Mouse (Mus musculus) neural tube, embryonic 14.5 days (tissue): ENCODE measurements around the gene Ccdc155. TPM values are rescaled to one million over a fixed set of nuclear protein-coding genes. Genes with fewer than 3 reads are reported as not detected.

Experiments used
- ATAC-seq: fragments of 200-750 bp; cut with Nextera tagmentation; 2 replicates; pipeline ENCODE4 v1.8.0; 2017; ENCODE audit warnings: low read depth, mild to moderate bottlenecking, moderate TSS enrichment, moderate library complexity
- H3K27ac ChIP-seq: fragments of 300-500 bp; sonication (generic); 2 replicates; pipeline ENCODE4 v1.5.1; 2014; ENCODE audit warnings: low read depth, mild to moderate bottlenecking, control low read depth, low read length, moderate library complexity, mixed read lengths
- H3K27me3 ChIP-seq: fragments of 300-500 bp; sonication (generic); 2 replicates; pipeline ENCODE4 v1.6.1; 2014; ENCODE audit warnings: low read length; ENCODE audit not compliant: control insufficient read depth, insufficient read depth
- H3K36me3 ChIP-seq: fragments of 300-500 bp; sonication (generic); 2 replicates; pipeline ENCODE4 v1.6.1; 2014; ENCODE audit warnings: low read length, mixed read lengths; ENCODE audit not compliant: control insufficient read depth, insufficient read depth
- H3K4me1 ChIP-seq: fragments of 300-500 bp; sonication (generic); 2 replicates; pipeline ENCODE4 v1.6.1; 2014; ENCODE audit warnings: low read length; ENCODE audit not compliant: control insufficient read depth, insufficient read depth
- H3K4me2 ChIP-seq: fragments of 300-500 bp; sonication (generic); 2 replicates; pipeline ENCODE4 v1.6.1; 2014; ENCODE audit warnings: mild to moderate bottlenecking, low read depth, low read length, control low read depth
- H3K4me3 ChIP-seq: fragments of 300-500 bp; sonication (generic); 2 replicates; pipeline ENCODE4 v1.5.1; 2014; ENCODE audit warnings: low read depth, low read length, control low read depth, mixed read lengths
- H3K9ac ChIP-seq: fragments of 300-500 bp; sonication (generic); replicated peaks from 2 replicates; pipeline ENCODE4 v1.6.1; 2014; ENCODE audit warnings: low read depth, mild to moderate bottlenecking, control low read depth, low read length, mixed read lengths
- H3K9me3 ChIP-seq: fragments of 300-500 bp; sonication (generic); 2 replicates; pipeline ENCODE4 v1.6.1; 2016; ENCODE audit warnings: low read length; ENCODE audit not compliant: control insufficient read depth
- WGBS: fragments of 180-500 bp; shearing (Covaris S2); extraction: QIAGEN DNeasy Blood & Tissue Kit; methylation state at CpG from one replicate; pipeline ENCODE4 v1.1.7; 2014; 5-methylcytosine and 5-hydroxymethylcytosine counted together
- polyA plus RNA-seq: library from polyadenylated mRNA; unstranded; fragments of >200 nt; fragmentation: Nextera tagmentation; extraction: Ambion mirVana; gene quantifications from 2 replicates; pipeline ENCODE4 v1.2.1, GENCODE M21; 2014

Gene Ccdc155
- polyA plus RNA-seq, 1 experiment from 2014 or later, result 0.50 TPM

GRCm38 (mm10) chr7:45212356-45212755 lies 7.7 kb upstream of the Ccdc155 start:
- WGBS, result 71% methylated on average over 7 of the region's 7 CpGs
- no peak for ATAC-seq
- Histone ChIP-seq H3K36me3 (no peaks in the 10 kb centered on the region), H3K4me1 (peaks cover 17% of the 10 kb centered on the region), H3K9me3 (no peaks in the 10 kb centered on the region), H3K9ac (no peak overlapping the region), H3K27me3 (peaks cover 10% of the 10 kb centered on the region), H3K4me2 (no peak overlapping the region), H3K4me3 (no peak overlapping the region), H3K27ac (no peak overlapping the region)

DNA sequence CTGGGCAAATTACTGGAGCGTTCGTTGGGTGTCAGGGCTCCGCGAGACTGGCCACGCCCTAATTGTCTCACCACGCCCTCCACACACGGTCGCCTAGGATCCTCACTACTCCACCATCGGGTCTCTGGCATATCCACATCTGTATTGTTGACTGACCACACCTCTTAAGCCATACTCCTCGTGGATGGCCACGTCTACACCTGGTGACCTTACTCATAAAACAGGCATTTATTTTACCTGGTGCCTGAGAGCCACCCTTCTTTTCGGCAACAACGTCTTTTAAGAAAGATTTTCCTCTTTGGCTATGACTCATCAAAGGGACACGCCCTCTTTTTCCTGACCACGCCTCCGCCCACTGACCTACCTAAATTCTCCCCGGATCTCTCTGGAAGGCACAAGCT lies 7.2 kb upstream of the Ccdc155 start, which contains the start of gene Dkkl1:
TSS of gene Dkkl1 (minus strand) at position 297 of the 401 bp plus-strand sequence.
- Histone ChIP-seq H3K9me3 (no peaks in the 10 kb centered on the region), H3K4me3 (no peak within 1 kb of the TSS; the same call in 1 of the 2 replicates), H3K9ac (no peak within 1 kb of the TSS), H3K4me1 (peaks cover 12% of the 10 kb centered on the region; the same call in 1 of the 2 replicates), H3K27me3 (peaks cover 10% of the 10 kb centered on the region), H3K27ac (no peak within 1 kb of the TSS), H3K36me3 (no peaks in the 10 kb centered on the region), H3K4me2 (peak within 1 kb of the TSS; percentile 31; the same call in 1 of the 2 replicates)
- no peak for ATAC-seq
- WGBS, result 5% methylated on average over 17 of the region's 17 CpGs

- WGBS, result 69% methylated on average over 10 of the region's 10 CpGs
- no peak for ATAC-seq
- Histone ChIP-seq H3K36me3 (no peaks in the 10 kb centered on the region), H3K4me3 (no peak overlapping the region), H3K4me2 (no peak overlapping the region), H3K27me3 (peaks cover 10% of the 10 kb centered on the region), H3K4me1 (0 out of 2 replicates have a peak, but pooled peaks cover 5% of the 10 kb centered on the region), H3K9ac (no peak overlapping the region), H3K9me3 (no peaks in the 10 kb centered on the region), H3K27ac (no peak overlapping the region)
Measured at GRCm38 (mm10) chr7:45211070-45211469, 6.4 kb upstream of the Ccdc155 start.

DNA sequence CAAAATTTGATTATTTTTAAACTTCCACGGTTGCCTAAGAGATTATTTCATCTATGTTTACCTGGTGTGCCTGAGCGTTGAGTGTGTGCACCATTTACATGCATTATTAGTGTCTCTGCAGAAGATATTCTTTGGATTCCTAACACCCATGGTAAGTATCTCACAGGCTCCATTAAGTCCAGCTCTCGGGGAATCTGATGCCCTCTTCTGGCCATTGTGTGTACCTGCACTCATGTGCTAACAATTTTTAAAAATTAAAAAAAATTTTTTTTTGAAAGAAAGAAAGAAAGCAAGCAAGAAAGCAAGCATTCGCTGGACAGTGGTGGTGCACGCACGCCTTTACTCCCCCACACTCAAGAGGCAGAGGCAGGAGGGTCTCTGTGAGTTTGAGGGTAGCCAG lies 3.6 kb upstream of the Ccdc155 start:
- Histone ChIP-seq H3K4me3 (no peak overlapping the region), H3K4me1 (no peaks in the 10 kb centered on the region), H3K27me3 (peaks cover 10% of the 10 kb centered on the region), H3K36me3 (no peaks in the 10 kb centered on the region), H3K4me2 (no peak overlapping the region), H3K9me3 (no peaks in the 10 kb centered on the region), H3K27ac (no peak overlapping the region), H3K9ac (no peak overlapping the region)
- no peak for ATAC-seq
- WGBS, result 82% methylated on average over 6 of the region's 6 CpGs

- no peak for ATAC-seq
- Histone ChIP-seq H3K4me1 (no peaks in the 10 kb centered on the region), H3K9ac (no peak overlapping the region), H3K36me3 (no peaks in the 10 kb centered on the region), H3K27ac (no peak overlapping the region), H3K27me3 (no peaks in the 10 kb centered on the region), H3K4me2 (no peak overlapping the region), H3K4me3 (no peak overlapping the region), H3K9me3 (no peaks in the 10 kb centered on the region)
- WGBS, result 62% methylated on average over 10 of the region's 10 CpGs
Measured at GRCm38 (mm10) chr7:45202654-45203053, 2.0 kb downstream of the Ccdc155 start.

GRCm38 (mm10) chr7:45198961-45199360 lies 5.7 kb downstream of the Ccdc155 start:
- WGBS, result 86% methylated on average over 11 of the region's 11 CpGs
- ATAC-seq, result no peak
- Histone ChIP-seq H3K9me3 (no peaks in the 10 kb centered on the region), H3K36me3 (no peaks in the 10 kb centered on the region), H3K4me2 (no peak overlapping the region), H3K9ac (no peak overlapping the region), H3K27ac (no peak overlapping the region), H3K4me1 (no peaks in the 10 kb centered on the region), H3K4me3 (no peak overlapping the region), H3K27me3 (no peaks in the 10 kb centered on the region)

DNA sequence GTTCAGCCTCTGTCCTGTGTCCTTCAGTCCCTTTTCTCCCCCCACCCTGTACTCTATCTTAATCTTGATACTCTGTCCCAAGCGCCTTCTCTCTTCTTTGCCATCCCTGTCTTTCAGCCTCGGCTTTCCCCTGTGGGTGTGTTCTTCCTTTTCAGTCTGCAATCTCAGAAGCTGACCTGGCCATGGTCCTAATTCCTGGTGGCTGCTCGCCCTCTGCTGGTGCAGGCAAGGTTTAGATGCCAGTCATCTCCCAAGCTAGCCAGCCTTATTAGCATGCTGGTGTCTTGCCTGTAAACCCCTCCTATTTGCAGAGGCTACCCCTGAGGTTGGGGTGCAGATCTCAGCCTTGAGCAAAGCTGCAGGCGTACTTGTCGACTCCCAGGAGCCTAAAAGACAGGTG lies 6.3 kb downstream of the Ccdc155 start:
- no peak overlapping the region for H3K27ac ChIP-seq
- H3K4me3 ChIP-seq, result no peak overlapping the region
- peak; percentile 77; the same call in 1 of the 2 replicates for ATAC-seq
- WGBS, result 18% methylated on average over 5 of the region's 5 CpGs
- no peak overlapping the region for H3K9ac ChIP-seq
- no peaks in the 10 kb centered on the region for H3K27me3 ChIP-seq
- H3K9me3 ChIP-seq, result no peaks in the 10 kb centered on the region
- no peaks in the 10 kb centered on the region for H3K4me1 ChIP-seq
- no peaks in the 10 kb centered on the region for H3K36me3 ChIP-seq
- H3K4me2 ChIP-seq, result no peak overlapping the region

DNA sequence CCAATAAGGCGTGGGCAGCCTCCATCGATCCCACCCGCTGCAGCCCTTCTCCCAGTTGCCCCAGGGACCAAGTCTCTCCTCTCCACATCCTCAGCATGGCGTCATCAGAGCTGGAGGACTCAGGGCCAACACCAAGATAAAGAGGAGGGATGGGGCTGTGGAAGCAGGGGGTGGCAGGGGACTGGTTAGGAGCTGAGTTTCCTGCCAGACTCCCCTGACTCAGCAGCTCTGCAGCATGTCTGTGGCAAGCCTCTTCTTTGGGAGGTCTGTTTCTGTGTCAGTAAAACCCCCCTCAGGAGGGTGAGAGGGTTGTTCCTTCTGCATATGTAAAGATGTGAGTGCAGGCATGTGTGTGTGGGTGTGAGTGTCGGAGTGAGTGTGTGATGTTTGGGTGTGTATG lies 7.7 kb downstream of the Ccdc155 start:
- 0 out of 2 replicates have a peak overlapping the region, but pooled peaks have one; percentile 4 for H3K9ac ChIP-seq
- H3K4me3 ChIP-seq, result no peak overlapping the region
- no peaks in the 10 kb centered on the region for H3K36me3 ChIP-seq
- WGBS, result 78% methylated on average over 5 of the region's 5 CpGs
- no peak for ATAC-seq
- H3K4me2 ChIP-seq, result no peak overlapping the region
- no peaks in the 10 kb centered on the region for H3K27me3 ChIP-seq
- no peaks in the 10 kb centered on the region for H3K9me3 ChIP-seq
- H3K4me1 ChIP-seq, result no peaks in the 10 kb centered on the region
- no peak overlapping the region for H3K27ac ChIP-seq

DNA sequence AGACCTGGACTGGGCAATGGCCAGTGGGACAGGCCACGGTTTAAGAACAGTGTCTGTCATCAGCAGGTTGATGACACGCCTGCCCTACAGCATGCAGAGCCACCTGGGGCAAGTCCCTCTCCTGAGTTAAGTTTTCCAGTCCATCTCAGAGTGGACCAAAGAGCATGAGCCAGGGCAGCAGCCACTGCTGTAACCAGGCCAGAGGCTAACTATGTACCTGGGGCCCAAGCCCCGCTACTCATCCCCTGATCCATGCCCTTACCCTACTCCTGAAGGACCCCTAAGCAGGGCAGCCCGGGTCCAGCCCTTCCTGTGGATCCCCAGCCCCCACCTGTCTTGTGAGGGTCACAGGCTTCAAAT lies 8.5 kb downstream of the Ccdc155 start:
- no peak for ATAC-seq
- 94% methylated on average over 4 of the region's 4 CpGs for WGBS

More for the DNA sequence above, 8.5 kb downstream of the Ccdc155 start:
- Histone ChIP-seq H3K4me3 (no peak overlapping the region), H3K4me1 (no peaks in the 10 kb centered on the region), H3K27ac (no peak overlapping the region), H3K9ac (no peak overlapping the region), H3K27me3 (no peaks in the 10 kb centered on the region), H3K9me3 (no peaks in the 10 kb centered on the region), H3K36me3 (no peaks in the 10 kb centered on the region), H3K4me2 (no peak overlapping the region)
